Mouse (Mus musculus) duodenum, adult 2 months (tissue): Measurements from ENCODE around the gene Coq7. TPM values are rescaled to one million over a fixed set of nuclear protein-coding genes. Genes with fewer than 3 reads are reported as not detected.

Experiments used
- polyA plus RNA-seq: library from polyadenylated mRNA; depleted of rRNA; stranded (reverse); fragments of >200 nt; gene quantifications from 2 replicates; pipeline ENCODE4 v1.2.3, GENCODE M21; 2012; ENCODE audit warnings: low replicate concordance; rRNA removed

Coq7 gene
- polyA plus RNA-seq = 37.3 and 48.8 TPM in 2 replicates

DNA sequence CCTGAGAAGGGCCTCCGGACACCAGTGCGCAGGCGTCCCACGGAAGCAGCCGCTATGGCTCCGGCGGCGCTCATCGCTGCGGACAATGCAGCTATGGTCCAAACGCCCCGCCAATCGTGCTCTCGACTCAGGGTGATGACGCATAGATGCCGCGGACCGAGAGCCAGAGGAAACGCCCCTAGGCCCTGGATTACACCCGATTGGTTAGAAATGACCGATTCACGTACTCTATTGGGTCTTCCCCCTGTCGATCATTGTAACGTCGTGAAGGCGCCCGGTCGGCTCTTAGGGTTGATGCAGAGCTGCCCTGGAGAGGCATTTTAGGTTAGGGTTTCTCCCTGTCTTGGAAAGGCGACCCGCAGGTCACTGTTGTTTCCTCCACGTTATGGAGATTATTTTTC, at the start of gene Coq7:
TSS of gene Coq7 (minus strand) at position 179 of the 401 bp plus-strand sequence.

DNA sequence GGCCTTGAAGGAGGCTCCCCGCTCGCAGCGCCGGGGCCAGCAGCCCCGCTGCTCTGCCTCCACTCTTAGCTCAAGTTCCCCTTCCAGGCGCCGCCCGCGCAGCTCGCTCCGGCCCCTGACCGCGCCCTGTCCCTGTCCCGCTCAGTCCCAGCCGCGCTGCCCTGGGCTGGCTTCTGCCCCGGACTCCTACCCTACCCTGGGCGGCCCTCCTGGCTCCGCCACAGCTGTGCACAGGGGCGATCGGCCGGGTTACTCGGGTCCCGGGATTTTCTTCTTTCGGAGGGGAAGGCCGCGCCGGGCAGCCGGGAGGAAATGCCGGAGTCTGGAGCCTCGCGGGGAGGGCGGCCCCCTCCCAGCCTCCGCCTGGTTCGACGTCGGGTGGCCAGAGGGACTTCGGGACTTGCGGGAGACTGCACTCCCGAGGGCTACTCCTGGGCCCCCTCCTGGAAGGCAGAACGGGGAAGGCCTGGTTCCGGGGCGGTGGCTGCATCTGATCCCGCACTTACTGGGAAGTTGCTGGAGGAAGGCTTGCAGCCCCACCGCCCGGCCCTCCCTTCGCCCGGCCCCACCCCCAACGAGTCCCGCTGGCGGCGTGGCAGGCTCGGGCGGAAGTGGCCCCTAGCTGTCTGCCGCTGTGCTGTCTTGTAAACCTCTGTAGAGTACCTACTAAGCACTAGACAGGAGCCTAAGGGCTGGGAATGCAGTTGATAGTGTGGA, 41.6 kb downstream of the Coq7 start, which contains the start of gene Itpripl2:
TSS of gene Itpripl2 (minus strand) at position 545 of the 717 bp plus-strand sequence.

Other genes starting within 250 kb of the Coq7 start
- 1.5 TPM in 2 replicates for gene Syt17, start 85.1 kb downstream of the Coq7 start, polyA plus RNA-seq
- gene Itpripl2, start 41.4 kb downstream of the Coq7 start, polyA plus RNA-seq = 10.1 and 15.4 TPM in 2 replicates
- 2.2 and 2.6 TPM in 2 replicates for gene Tmc7, start 51.4 kb upstream of the Coq7 start, polyA plus RNA-seq
- gene Tmc5, start 63.9 kb upstream of the Coq7 start, polyA plus RNA-seq = 23.8 and 25.0 TPM in 2 replicates
- 604 and 1,367 TPM in 2 replicates for gene Gde1, start 172.4 kb upstream of the Coq7 start, polyA plus RNA-seq
- 0.19 and 0.37 TPM in 2 replicates for gene Ccp110, start 179.2 kb upstream of the Coq7 start, polyA plus RNA-seq
- 16.2 and 22.8 TPM in 2 replicates for gene Vps35l, start 206.9 kb upstream of the Coq7 start, polyA plus RNA-seq